Mouse (Mus musculus): ENCODE results near the gene Ctns.
A peak's percentile ranks its signal among the peaks of the same experiment; 100 is the strongest.

Ctns gene

GRCm38 (mm10) chr11:73193047-73193446 lies 5.8 kb downstream of the Ctns start:
- DNase-seq (ENCODE audit: low spot score): peak; percentile 47

- DNase-seq (ENCODE audit: low spot score): no peak
Measured at GRCm38 (mm10) chr11:73187231-73187630, 11.6 kb downstream of the Ctns start.

DNA sequence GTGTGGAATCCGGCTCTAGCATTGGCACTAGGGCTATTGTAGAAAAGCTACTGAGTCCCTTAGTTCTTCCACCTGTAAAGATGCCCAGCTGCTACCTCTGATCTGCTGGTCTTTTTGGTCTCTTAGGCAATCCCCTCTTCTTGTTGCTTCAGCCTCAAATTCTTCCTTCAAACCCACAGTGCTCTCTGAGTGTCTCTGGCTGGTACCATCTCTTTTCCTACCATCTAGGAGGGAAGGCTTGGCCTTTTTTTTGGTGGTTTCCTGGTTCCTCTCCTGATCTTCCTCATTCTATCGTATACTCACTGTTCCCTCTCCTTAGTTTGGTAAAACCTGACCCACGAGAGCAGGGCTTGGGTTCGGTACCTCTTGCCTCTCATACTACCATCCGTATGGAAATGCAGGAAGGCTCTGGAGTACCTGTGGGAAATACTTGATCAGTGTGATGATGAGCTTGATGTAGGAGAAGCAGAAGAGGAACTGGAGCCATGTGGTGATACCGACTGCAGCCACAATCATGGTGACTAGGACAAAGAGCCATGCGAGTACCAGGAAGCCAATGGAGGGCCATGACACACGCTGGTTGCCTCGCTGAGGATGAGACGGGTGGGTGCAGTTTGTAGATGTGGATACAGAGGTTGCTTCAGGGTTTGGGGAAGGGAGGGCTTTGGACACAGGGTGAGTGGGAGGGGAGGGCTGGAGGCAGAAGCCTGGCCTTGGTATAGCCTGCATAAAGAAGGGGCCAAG lies 12.8 kb downstream of the Ctns start:
- DNase-seq (ENCODE audit: low spot score): no peak

DNA sequence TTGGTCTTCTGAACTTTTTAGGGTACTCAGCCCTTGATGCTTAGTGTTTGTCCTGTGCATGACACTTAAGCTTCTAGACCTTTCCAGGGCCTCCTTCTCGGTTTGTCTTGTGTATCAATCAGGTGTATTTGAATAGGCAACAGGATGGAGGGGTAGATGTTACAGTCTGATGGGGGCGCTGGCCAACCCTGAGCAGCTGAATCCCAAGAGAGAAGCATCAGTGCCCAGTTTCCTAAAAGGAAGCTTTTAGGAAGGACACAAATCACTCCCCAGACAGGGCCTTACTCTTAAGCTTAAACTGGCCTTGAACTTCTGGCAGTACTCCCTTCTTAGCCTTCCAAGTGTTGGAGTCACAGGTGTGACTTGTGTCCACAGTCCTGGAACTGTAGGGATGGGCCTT lies 20.9 kb downstream of the Ctns start:
- peak; percentile 11 for DNase-seq (ENCODE audit: low spot score)

DNA sequence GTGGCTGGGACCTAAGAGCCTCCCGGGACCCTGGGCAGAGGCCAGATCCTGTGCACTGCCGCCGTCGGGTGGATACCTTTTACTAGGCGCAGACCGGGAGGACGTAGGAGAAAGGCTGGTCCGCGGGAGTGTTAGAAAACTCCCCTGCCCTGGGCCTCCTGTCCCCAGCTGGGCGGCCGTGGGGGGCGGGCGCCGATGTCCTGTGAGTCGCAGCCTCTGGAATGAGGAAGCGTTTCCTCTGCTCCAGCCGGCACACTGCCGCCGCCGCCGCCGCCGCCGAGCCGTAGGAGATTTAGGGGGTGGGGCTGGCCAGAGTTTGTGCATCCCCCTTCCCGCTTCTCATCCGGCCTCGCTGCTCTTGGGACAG lies 21.4 kb downstream of the Ctns start:
- DNase-seq (ENCODE audit: low spot score): peak; percentile 71

DNA sequence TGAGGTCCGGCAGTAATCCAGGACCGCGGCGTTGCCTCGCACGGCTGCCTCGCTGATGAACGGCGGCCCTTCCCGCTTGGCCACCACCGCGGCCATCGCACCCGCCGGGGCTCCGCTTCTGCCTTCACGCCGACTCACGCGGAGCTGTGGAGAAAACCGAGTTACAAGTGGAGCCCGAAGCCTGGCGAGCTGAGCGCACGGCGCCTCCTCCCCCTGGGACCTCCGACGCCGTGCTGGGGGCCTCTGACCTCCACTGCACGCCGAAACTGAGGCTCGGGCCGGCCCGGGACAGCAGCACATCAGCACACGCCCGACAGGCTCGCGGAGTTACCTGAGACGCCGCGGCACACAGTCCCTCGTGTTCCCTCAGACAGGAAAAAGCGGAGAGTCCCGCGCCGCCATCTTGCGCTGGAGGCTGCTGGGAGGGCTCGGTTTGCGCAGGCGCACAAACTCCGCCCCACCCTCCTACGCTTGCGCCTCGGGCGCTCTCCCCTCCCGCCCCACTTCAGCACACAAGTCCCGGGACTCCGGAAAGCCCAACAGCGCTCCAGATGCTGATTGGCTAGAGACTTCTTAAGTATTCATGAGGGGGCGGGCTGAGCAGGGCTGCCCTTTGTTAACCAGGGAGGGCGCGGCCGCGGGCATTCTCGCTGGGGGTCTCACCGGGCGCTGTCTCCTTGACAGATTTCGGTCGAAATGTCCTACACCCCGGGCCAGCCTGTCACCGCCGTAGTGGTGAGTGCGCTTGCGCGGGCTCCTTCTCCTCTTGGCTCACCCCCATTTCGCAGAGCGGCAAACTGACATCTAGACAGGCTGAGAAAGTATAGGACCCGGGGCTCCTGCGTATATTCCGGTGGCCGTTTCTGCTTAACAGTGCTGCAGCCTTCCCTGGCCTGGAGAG lies 22.0 kb downstream of the Ctns start, which contains the start of the genes Emc6 and Tax1bp3:
TSS of gene Emc6 (minus strand) at position 430 of the 901 bp plus-strand sequence.
TSS of gene Tax1bp3 (plus strand) at position 476 of the 901 bp plus-strand sequence.
- DNase-seq (ENCODE audit: low spot score): peak; percentile 98

DNA sequence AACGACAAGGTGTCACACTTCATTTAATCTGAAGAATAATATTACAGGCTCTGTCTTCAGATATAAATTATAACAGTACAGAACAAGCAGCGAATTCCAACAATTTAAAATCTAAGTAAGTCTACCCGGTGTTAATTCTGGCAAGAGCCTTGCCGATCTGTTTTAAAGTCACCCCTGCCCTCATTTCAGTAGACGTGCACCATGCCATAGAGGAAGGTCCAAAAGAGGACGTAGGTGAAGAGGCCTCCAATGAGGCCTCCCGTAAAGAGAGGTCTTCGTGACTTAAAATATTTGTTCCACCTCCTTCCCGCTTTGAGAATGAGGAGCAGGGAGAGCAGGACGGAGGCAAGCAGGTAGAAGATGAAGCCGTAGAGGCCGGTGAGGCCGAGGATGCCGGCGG lies 22.7 kb downstream of the Ctns start:
- DNase-seq (ENCODE audit: low spot score): peak; percentile 21

- peak; percentile 30 for DNase-seq (ENCODE audit: low spot score)
Measured at GRCm38 (mm10) chr11:73175612-73176011, 23.2 kb downstream of the Ctns start.

DNA sequence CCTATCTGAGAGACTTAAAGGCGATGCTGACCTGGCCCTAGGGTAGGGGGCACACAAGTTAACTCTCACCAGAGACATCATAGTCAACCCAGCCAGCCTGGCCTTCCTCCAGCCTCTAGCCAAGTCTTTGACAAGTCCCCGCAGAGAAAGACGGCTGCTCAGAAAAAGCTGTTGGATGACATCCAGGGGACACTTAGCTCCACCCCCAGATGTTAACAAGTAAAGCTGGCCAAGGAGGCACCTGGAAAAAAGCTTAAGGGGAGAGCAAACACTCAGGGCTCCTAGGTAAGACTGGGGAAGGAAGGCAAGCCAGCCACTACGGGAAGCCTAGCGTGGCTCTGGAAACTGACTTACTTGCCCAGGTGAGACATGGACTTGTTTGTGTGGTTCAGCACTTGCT lies 26.7 kb downstream of the Ctns start:
- no peak for DNase-seq (ENCODE audit: low spot score)

DNA sequence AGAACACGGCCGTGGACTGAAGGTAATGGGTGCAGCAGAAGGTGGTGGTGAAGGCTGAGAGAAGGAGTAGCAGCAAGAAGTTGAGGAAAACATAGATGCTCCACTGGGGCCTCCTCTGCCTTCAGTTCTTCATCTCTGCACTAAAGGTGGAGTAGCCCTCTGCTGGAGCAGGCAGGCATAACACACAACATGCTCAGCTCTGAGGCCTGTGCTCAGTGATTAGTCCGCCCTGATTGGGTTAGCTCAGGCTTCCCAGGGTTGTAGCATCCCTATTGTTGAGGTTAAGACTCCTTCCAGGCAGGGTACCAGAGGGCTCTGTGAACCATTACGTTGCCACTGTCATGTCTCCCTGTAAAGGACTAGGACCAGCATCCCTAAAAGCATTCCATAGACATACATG lies 29.6 kb downstream of the Ctns start:
- DNase-seq (ENCODE audit: low spot score): peak; percentile 29

GRCm38 (mm10) chr11:73168576-73168975 lies 30.3 kb downstream of the Ctns start:
- no peak for DNase-seq (ENCODE audit: low spot score)

DNA sequence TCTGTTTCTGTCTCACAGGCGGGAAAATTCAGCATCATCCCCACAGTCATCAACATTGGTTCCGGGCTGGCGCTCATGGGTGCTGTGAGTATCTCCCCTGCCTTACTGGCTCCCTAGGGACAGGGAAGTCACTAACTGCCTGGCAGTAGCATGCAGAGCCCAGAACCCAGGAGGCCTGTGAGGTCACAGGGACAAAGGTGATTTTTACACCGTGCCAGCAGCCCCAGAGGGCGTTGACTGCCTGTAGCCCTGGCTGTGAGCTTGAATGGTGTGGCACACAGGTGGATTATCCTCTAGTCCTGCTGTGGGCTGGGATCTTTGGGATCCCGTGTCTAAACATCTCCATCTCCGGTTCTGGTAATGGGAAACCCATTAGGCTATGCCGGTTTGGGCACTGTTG lies 30.8 kb downstream of the Ctns start:
- DNase-seq (ENCODE audit: low spot score): no peak

DNA sequence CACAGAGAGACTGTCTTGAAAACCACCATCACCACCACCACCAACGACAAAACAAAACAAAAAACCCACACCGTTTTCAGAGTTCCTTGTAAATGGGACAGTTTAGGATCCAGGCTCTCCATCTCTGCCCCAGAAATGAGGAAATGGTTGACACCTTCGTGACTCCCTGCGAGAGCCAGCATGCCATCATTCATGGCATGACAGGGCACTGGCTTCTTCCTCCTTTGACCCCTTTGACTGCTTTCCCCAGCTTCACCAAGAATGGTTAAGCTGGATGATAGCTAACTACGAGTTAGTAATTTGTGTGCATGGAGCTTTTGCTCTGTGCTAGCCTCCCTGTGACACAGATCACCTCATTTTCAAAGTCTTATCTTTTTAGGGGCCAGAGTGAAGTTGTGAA lies 36.6 kb downstream of the Ctns start:
- DNase-seq (ENCODE audit: low spot score): no peak

GRCm38 (mm10) chr11:73161616-73162015 lies 37.2 kb downstream of the Ctns start:
- no peak for DNase-seq (ENCODE audit: low spot score)

GRCm38 (mm10) chr11:73160811-73161200 lies 38.0 kb downstream of the Ctns start:
- no peak for DNase-seq (ENCODE audit: low spot score)

DNA sequence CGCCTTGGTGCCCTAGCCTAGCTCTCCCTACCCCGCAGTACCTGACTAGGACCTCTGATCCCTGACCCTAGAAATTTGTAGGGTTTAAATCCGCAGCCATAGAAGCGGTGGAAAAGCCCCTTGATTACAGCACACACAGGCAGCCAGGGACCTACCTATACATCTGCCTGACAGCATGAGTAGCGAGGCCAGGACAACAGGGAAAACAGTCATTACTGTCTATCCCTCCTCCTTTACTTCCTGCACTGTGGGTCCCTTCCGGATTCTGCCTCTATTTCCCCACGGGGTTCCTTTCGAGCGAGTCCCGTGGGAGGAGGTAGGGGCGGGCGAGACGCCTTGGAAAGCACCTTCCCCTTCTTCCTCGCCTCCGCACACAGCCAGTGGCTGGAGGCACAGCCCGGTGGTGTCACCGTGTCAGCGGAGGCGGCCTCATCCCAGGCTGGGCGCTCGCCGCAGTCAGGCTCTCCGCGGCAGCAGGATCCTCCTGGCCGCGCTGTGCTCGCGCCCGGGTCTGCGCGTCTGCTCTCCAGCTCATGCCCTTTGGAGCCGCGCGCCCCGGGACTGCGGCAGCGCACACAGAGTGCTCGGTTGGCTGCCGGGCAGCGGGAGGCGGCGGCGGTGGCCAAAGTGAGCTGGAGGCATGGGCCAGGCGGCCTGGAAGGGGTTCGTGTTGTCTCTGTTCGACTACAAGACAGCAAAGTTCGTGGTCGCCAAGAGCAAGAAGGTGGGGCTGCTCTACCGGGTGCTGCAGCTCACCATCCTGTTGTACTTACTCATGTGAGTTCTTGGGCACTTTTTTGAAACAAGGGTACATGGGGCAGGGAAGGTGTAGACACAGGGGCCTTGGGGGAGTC lies 38.7 kb downstream of the Ctns start, which contains the start of gene P2rx5:
TSS of gene P2rx5 (plus strand) at position 465 of the 854 bp plus-strand sequence.
- DNase-seq (ENCODE audit: low spot score): no peak

- no peak for DNase-seq (ENCODE audit: low spot score)
Measured at GRCm38 (mm10) chr11:73155071-73155470, 43.8 kb downstream of the Ctns start.

- DNase-seq (ENCODE audit: low spot score): no peak
Measured at GRCm38 (mm10) chr11:73148209-73148608, 50.6 kb downstream of the Ctns start.

DNA sequence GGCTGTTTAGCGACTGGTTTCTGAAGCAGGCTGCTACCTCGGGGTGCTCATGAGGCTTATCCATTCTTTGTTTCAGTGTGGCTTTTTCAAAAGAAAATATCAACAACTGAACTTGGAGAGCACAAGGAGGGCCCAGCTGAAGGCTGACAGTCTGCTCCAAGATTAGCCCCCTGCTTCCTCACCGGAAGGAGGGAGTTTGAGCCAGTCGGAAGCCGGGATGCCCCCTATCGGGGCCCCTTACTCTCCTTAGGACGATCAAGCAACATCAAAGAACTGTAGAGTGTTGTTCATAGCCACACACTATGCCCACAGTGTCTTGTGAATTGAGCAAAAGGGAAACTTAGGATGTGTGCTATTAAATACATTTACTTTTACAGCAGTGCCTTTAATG lies 51.9 kb downstream of the Ctns start:
- no peak for DNase-seq (ENCODE audit: low spot score)

DNA sequence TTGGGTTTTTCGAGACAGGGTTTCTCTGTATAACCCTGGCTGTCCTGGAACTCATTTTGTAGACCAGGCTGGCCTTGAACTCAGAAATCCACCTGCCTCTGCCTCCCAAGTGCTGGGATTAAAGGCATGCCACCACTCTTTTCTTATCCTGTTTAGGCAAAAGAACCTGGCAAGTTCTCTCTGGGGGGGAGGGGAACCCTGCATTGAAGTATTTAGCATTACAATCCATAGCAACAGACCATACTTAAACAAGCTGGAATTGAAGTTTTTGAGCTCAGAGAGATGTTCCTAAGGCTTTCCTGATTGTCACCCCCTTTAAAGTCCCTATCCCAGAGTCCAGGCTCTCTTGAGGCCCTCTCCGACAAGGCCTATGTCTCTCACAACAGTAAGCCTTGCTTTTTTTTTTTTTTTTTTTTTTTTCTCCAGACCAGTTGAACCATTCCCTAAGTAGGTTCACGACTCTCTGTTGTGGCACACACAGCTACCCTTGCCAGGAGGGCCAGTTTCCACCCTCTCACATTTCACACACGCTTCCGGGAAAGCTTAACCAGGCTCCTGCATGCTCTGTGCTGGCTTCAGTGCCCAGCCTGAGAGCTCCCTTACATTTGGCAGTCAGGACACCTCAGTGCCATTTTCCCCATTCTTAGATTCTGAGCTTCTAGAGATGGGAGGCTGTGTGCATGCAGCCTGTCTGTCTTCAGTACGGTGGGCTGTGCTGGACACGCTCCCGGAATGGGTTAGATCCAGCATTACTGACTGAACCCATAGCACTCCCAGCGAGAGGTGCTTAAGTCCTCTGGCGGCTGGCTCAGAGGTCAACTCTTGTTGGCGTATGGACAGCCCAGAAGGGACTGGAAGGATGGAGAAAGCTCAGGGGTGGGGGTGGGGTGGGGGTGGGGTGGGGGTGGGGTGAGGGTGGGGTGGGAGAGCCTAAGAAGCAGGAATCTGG lies 52.5 kb downstream of the Ctns start:
- no peak for DNase-seq (ENCODE audit: low spot score)

- no peak for DNase-seq (ENCODE audit: low spot score)
Measured at GRCm38 (mm10) chr11:73144261-73144681, 54.6 kb downstream of the Ctns start.
